Mouse (Mus musculus): ENCODE results near the gene Rnls.

- TF ChIP-seq CTCF (IDR thresholded peaks at IDR 0.05; ENCODE audit: insufficient read depth, low read length): peak; percentile 58; the same call in 1 of the 2 replicates
- no peak for TF ChIP-seq POLR2A (IDR thresholded peaks at IDR 0.05; ENCODE audit: borderline replicate concordance, extremely low read depth, low read depth, low read length)
Measured at GRCm38 (mm10) chr19:33227004-33227403, 165.1 kb downstream of the Rnls start.

Measured in lung, adult 2 months (tissue).